Mouse (Mus musculus) lung, adult 2 months (tissue): ENCODE results near the gene Ncor2.

Experiments
- CTCF ChIP-seq: fragments of 200-500 bp; IDR thresholded peaks from 2 replicates; pipeline ENCODE4 v1.5.1; 2011; ENCODE audit warnings: mild to moderate bottlenecking, low read length, control low read depth; ENCODE audit not compliant: insufficient read depth
- POLR2A ChIP-seq: fragments of 200-500 bp; IDR thresholded peaks from 2 replicates; pipeline ENCODE4 v1.6.1; 2011; ENCODE audit warnings: low read depth, mild to moderate bottlenecking, control low read depth, low read length, borderline replicate concordance; ENCODE audit errors: extremely low read depth

DNA sequence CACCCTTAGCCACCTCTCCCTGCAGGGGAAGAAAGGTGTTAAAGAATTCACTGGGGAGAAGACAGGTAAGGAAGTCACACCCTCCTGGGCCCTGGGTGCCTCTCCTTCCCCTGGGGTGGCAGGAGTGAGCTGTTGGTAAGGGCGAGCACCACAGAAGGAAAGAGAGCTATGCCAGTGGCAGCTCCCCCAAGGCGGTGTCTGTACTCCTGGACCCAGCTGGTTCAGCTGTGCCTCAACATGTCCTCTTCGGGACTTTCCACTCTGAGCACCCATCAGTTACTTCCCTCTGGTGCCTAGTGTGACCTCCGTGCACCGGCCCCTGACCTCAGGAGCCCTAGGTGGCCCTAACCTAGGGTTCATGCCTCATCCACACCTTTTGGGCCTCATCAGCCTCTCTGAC is 31.9 kb downstream of the Ncor2 start:
- TF ChIP-seq CTCF = no peak
- TF ChIP-seq POLR2A = no peak
